Mouse (Mus musculus) erythroblast, adult 5-6 weeks (primary cell): ENCODE measurements around the gene 2200002J24Rik. TPM values are rescaled to one million over a fixed set of nuclear protein-coding genes. Genes with fewer than 3 reads are reported as not detected.
"Not testable (repeated sequence)": the region's sequence is repeated elsewhere in the genome, so short reads cannot be mapped to it uniquely, and the experiment has no call there.

Experiments
- ATAC-seq: replicated peaks from 2 replicates; pipeline ENCODE4 v1.8.0; 2016; ENCODE audit warnings: moderate number of reproducible peaks, mild to moderate bottlenecking, moderate TSS enrichment, inconsistent platforms; ENCODE audit not compliant: poor library complexity, low FRiP score, severe bottlenecking
- total RNA-seq, 2 experiments: library from RNA; stranded (forward) in 1 of 2; stranded (reverse) in 1 of 2; fragments of 150-400 nt in 1 of 2; fragments of 200-764, 138-1000 nt in 1 of 2; gene quantifications; 2 replicates each; pipeline versions ENCODE4 v1.2.3 to v1.2.4; 2015 to 2017; ENCODE audit warnings: low replicate concordance in 2 of 2

2200002J24Rik gene
- total RNA-seq, 2 experiments from 2014 or later = not detected

- no peak for ATAC-seq
Observed at GRCm38 (mm10) chr7:30723274-30723953, 24.7 kb downstream of the 2200002J24Rik start.

- no peak for ATAC-seq
Observed at GRCm38 (mm10) chr7:30728214-30728613, 29.5 kb downstream of the 2200002J24Rik start.

GRCm38 (mm10) chr7:30728739-30729395 is 30.1 kb downstream of the 2200002J24Rik start:
- no peak for ATAC-seq

- peak; percentile 94 for ATAC-seq
Observed at GRCm38 (mm10) chr7:30729396-30730063, 30.8 kb downstream of the 2200002J24Rik start, which contains the start of gene Tmem147. Gene Tmem147, minus strand, starts transcription at chr7:30729540.

- not testable (repeated sequence) for ATAC-seq
Observed at GRCm38 (mm10) chr7:30730064-30730722, 31.5 kb downstream of the 2200002J24Rik start.

- ATAC-seq = no peak
Observed at GRCm38 (mm10) chr7:30736211-30736610, 37.5 kb downstream of the 2200002J24Rik start.

GRCm38 (mm10) chr7:30742570-30742969 is 43.8 kb downstream of the 2200002J24Rik start:
- ATAC-seq = not testable (repeated sequence)

- not testable (repeated sequence) for ATAC-seq
Observed at GRCm38 (mm10) chr7:30743617-30744016, 44.9 kb downstream of the 2200002J24Rik start, which contains the start of gene Gapdhs. Gene Gapdhs, minus strand, starts transcription at chr7:30743681.

GRCm38 (mm10) chr7:30744022-30744598 is 45.4 kb downstream of the 2200002J24Rik start:
- no peak for ATAC-seq

GRCm38 (mm10) chr7:30747525-30748204 is 48.9 kb downstream of the 2200002J24Rik start:
- ATAC-seq = no peak

Other genes starting within 250 kb of the 2200002J24Rik start
Only the 30 nearest of the 32 such genes appear.
- not detected in 2 replicates for gene Nphs1, start 240.6 kb upstream of the 2200002J24Rik start, total RNA-seq (2015; ENCODE audit: low replicate concordance)
- gene Nphs1, start 240.6 kb upstream of the 2200002J24Rik start, total RNA-seq (2017; ENCODE audit: low replicate concordance) = not detected in 2 replicates
- gene Prodh2, start 205.3 kb upstream of the 2200002J24Rik start, total RNA-seq (2015; ENCODE audit: low replicate concordance) = not detected in 2 replicates
- gene Prodh2, start 205.3 kb upstream of the 2200002J24Rik start, total RNA-seq (2017; ENCODE audit: low replicate concordance) = not detected in 2 replicates
- gene Arhgap33, start 163.9 kb upstream of the 2200002J24Rik start, total RNA-seq (2015; ENCODE audit: low replicate concordance) = 5.0 and 6.7 TPM in 2 replicates
- gene Arhgap33, start 163.9 kb upstream of the 2200002J24Rik start, total RNA-seq (2017; ENCODE audit: low replicate concordance) = 9.5 and 9.6 TPM in 2 replicates
- 6.3 and 19.4 TPM in 2 replicates for gene Hspb6, start 146.7 kb upstream of the 2200002J24Rik start, total RNA-seq (2015; ENCODE audit: low replicate concordance)
- 2.2 and 3.9 TPM in 2 replicates for gene Hspb6, start 146.7 kb upstream of the 2200002J24Rik start, total RNA-seq (2017; ENCODE audit: low replicate concordance)
- 0.38 and 2.1 TPM in 2 replicates for gene Proser3, start 146.6 kb upstream of the 2200002J24Rik start, total RNA-seq (2015; ENCODE audit: low replicate concordance)
- 0.77 and 4.6 TPM in 2 replicates for gene Proser3, start 146.6 kb upstream of the 2200002J24Rik start, total RNA-seq (2017; ENCODE audit: low replicate concordance)
- gene Lin37, start 139.1 kb upstream of the 2200002J24Rik start, total RNA-seq (2015; ENCODE audit: low replicate concordance) = 48.0 and 55.0 TPM in 2 replicates
- 7.8 and 8.9 TPM in 2 replicates for gene Lin37, start 139.1 kb upstream of the 2200002J24Rik start, total RNA-seq (2017; ENCODE audit: low replicate concordance)
- 3.5 and 30.1 TPM in 2 replicates for gene U2af1l4, start 135.6 kb upstream of the 2200002J24Rik start, total RNA-seq (2015; ENCODE audit: low replicate concordance)
- gene U2af1l4, start 135.6 kb upstream of the 2200002J24Rik start, total RNA-seq (2017; ENCODE audit: low replicate concordance) = 30.0 and 39.4 TPM in 2 replicates
- 1.3 and 4.8 TPM in 2 replicates for gene Gm49396, start 135.6 kb upstream of the 2200002J24Rik start, total RNA-seq (2015; ENCODE audit: low replicate concordance)
- 5.2 and 6.6 TPM in 2 replicates for gene Gm49396, start 135.6 kb upstream of the 2200002J24Rik start, total RNA-seq (2017; ENCODE audit: low replicate concordance)
- gene Psenen, start 135.3 kb upstream of the 2200002J24Rik start, total RNA-seq (2015; ENCODE audit: low replicate concordance) = 73.4 and 88.8 TPM in 2 replicates
- gene Psenen, start 135.3 kb upstream of the 2200002J24Rik start, total RNA-seq (2017; ENCODE audit: low replicate concordance) = 41.4 and 69.3 TPM in 2 replicates
- 4.0 and 7.3 TPM in 2 replicates for gene Igflr1, start 133.5 kb upstream of the 2200002J24Rik start, total RNA-seq (2015; ENCODE audit: low replicate concordance)
- gene Igflr1, start 133.5 kb upstream of the 2200002J24Rik start, total RNA-seq (2017; ENCODE audit: low replicate concordance) = not detected in 2 replicates
- gene Kmt2b, start 110.2 kb upstream of the 2200002J24Rik start, total RNA-seq (2015; ENCODE audit: low replicate concordance) = 31.1 and 35.0 TPM in 2 replicates
- gene Kmt2b, start 110.2 kb upstream of the 2200002J24Rik start, total RNA-seq (2017; ENCODE audit: low replicate concordance) = 14.9 and 21.2 TPM in 2 replicates
- not detected in 2 replicates for gene Zbtb32, start 100.0 kb upstream of the 2200002J24Rik start, total RNA-seq (2015; ENCODE audit: low replicate concordance)
- not detected in 2 replicates for gene Zbtb32, start 100.0 kb upstream of the 2200002J24Rik start, total RNA-seq (2017; ENCODE audit: low replicate concordance)
- gene Upk1a, start 86.1 kb upstream of the 2200002J24Rik start, total RNA-seq (2015; ENCODE audit: low replicate concordance) = not detected in 2 replicates
- gene Upk1a, start 86.1 kb upstream of the 2200002J24Rik start, total RNA-seq (2017; ENCODE audit: low replicate concordance) = not detected in 2 replicates
- 74.4 and 173 TPM in 2 replicates for gene Cox6b1, start 72.8 kb upstream of the 2200002J24Rik start, total RNA-seq (2015; ENCODE audit: low replicate concordance)
- gene Cox6b1, start 72.8 kb upstream of the 2200002J24Rik start, total RNA-seq (2017; ENCODE audit: low replicate concordance) = 135 and 145 TPM in 2 replicates
- gene Etv2, start 63.1 kb upstream of the 2200002J24Rik start, total RNA-seq (2015; ENCODE audit: low replicate concordance) = not detected in 2 replicates
- not detected in 2 replicates for gene Etv2, start 63.1 kb upstream of the 2200002J24Rik start, total RNA-seq (2017; ENCODE audit: low replicate concordance)
- gene Rbm42, start 48.6 kb upstream of the 2200002J24Rik start, total RNA-seq (2015; ENCODE audit: low replicate concordance) = 12.3 and 22.5 TPM in 2 replicates
- 14.0 and 15.1 TPM in 2 replicates for gene Rbm42, start 48.6 kb upstream of the 2200002J24Rik start, total RNA-seq (2017; ENCODE audit: low replicate concordance)
- gene Haus5, start 33.9 kb upstream of the 2200002J24Rik start, total RNA-seq (2015; ENCODE audit: low replicate concordance) = 1.5 and 9.2 TPM in 2 replicates
- 10.5 and 13.7 TPM in 2 replicates for gene Haus5, start 33.9 kb upstream of the 2200002J24Rik start, total RNA-seq (2017; ENCODE audit: low replicate concordance)
- gene Pmis2, start 27.3 kb upstream of the 2200002J24Rik start, total RNA-seq (2015; ENCODE audit: low replicate concordance) = not detected in 2 replicates
- not detected in 2 replicates for gene Pmis2, start 27.3 kb upstream of the 2200002J24Rik start, total RNA-seq (2017; ENCODE audit: low replicate concordance)
- gene Atp4a, start 13.3 kb downstream of the 2200002J24Rik start, total RNA-seq (2015; ENCODE audit: low replicate concordance) = not detected in 2 replicates
- 0.14 and 0.68 TPM in 2 replicates for gene Atp4a, start 13.3 kb downstream of the 2200002J24Rik start, total RNA-seq (2017; ENCODE audit: low replicate concordance)
- 28.4 and 42.4 TPM in 2 replicates for gene Tmem147, start 30.6 kb downstream of the 2200002J24Rik start, total RNA-seq (2015; ENCODE audit: low replicate concordance)
- gene Tmem147, start 30.6 kb downstream of the 2200002J24Rik start, total RNA-seq (2017; ENCODE audit: low replicate concordance) = 9.4 and 12.8 TPM in 2 replicates
- gene Gapdhs, start 44.8 kb downstream of the 2200002J24Rik start, total RNA-seq (2015; ENCODE audit: low replicate concordance) = not detected in 2 replicates
- gene Gapdhs, start 44.8 kb downstream of the 2200002J24Rik start, total RNA-seq (2017; ENCODE audit: low replicate concordance) = not detected in 2 replicates
- not detected in 2 replicates for gene Sbsn, start 52.5 kb downstream of the 2200002J24Rik start, total RNA-seq (2015; ENCODE audit: low replicate concordance)
- gene Sbsn, start 52.5 kb downstream of the 2200002J24Rik start, total RNA-seq (2017; ENCODE audit: low replicate concordance) = not detected in 2 replicates
- gene Dmkn, start 64.8 kb downstream of the 2200002J24Rik start, total RNA-seq (2015; ENCODE audit: low replicate concordance) = 7.7 and 29.0 TPM in 2 replicates
- gene Dmkn, start 64.8 kb downstream of the 2200002J24Rik start, total RNA-seq (2017; ENCODE audit: low replicate concordance) = 5.3 and 10.9 TPM in 2 replicates
- gene Krtdap, start 89.0 kb downstream of the 2200002J24Rik start, total RNA-seq (2015; ENCODE audit: low replicate concordance) = not detected in 2 replicates
- gene Krtdap, start 89.0 kb downstream of the 2200002J24Rik start, total RNA-seq (2017; ENCODE audit: low replicate concordance) = not detected in 2 replicates
- 8.1 and 11.1 TPM in 2 replicates for gene Ffar2, start 124.8 kb downstream of the 2200002J24Rik start, total RNA-seq (2015; ENCODE audit: low replicate concordance)
- 10.6 and 12.3 TPM in 2 replicates for gene Ffar2, start 124.8 kb downstream of the 2200002J24Rik start, total RNA-seq (2017; ENCODE audit: low replicate concordance)
- gene Ffar3, start 157.3 kb downstream of the 2200002J24Rik start, total RNA-seq (2015; ENCODE audit: low replicate concordance) = not detected in 2 replicates
- not detected in 2 replicates for gene Ffar3, start 157.3 kb downstream of the 2200002J24Rik start, total RNA-seq (2017; ENCODE audit: low replicate concordance)
- gene Ffar1, start 162.6 kb downstream of the 2200002J24Rik start, total RNA-seq (2015; ENCODE audit: low replicate concordance) = not detected in 2 replicates
- gene Ffar1, start 162.6 kb downstream of the 2200002J24Rik start, total RNA-seq (2017; ENCODE audit: low replicate concordance) = not detected in 2 replicates
- gene Cd22, start 181.4 kb downstream of the 2200002J24Rik start, total RNA-seq (2015; ENCODE audit: low replicate concordance) = 1.0 and 19.6 TPM in 2 replicates
- 0.42 TPM in 1 of 2 replicates, not detected in the other for gene Cd22, start 181.4 kb downstream of the 2200002J24Rik start, total RNA-seq (2017; ENCODE audit: low replicate concordance)
- not detected in 2 replicates for gene Mag, start 215.9 kb downstream of the 2200002J24Rik start, total RNA-seq (2015; ENCODE audit: low replicate concordance)
- 0.70 TPM in 1 of 2 replicates, not detected in the other for gene Mag, start 215.9 kb downstream of the 2200002J24Rik start, total RNA-seq (2017; ENCODE audit: low replicate concordance)
- gene Hamp2, start 225.8 kb downstream of the 2200002J24Rik start, total RNA-seq (2015; ENCODE audit: low replicate concordance) = not detected in 2 replicates
- gene Hamp2, start 225.8 kb downstream of the 2200002J24Rik start, total RNA-seq (2017; ENCODE audit: low replicate concordance) = not detected in 2 replicates